Mouse (Mus musculus) liver, adult 10 weeks (tissue): ENCODE results near the gene Fbxo36. TPM values are rescaled to one million over a fixed set of nuclear protein-coding genes. Genes with fewer than 3 reads are reported as not detected.

Experiments used
- polyA plus RNA-seq: library from polyadenylated mRNA; stranded (reverse); fragments of 350-450 nt; fragmentation: Illumina TruSeq; extraction: RNeasy Lipid Tissue Mini Kit (QIAGEN cat#74804); gene quantifications from one replicate; pipeline ENCODE4 v1.2.3, GENCODE M21; 2014; ENCODE audit warnings: low read depth, low replicate concordance

Gene Fbxo36
- 12.5 TPM for polyA plus RNA-seq

DNA sequence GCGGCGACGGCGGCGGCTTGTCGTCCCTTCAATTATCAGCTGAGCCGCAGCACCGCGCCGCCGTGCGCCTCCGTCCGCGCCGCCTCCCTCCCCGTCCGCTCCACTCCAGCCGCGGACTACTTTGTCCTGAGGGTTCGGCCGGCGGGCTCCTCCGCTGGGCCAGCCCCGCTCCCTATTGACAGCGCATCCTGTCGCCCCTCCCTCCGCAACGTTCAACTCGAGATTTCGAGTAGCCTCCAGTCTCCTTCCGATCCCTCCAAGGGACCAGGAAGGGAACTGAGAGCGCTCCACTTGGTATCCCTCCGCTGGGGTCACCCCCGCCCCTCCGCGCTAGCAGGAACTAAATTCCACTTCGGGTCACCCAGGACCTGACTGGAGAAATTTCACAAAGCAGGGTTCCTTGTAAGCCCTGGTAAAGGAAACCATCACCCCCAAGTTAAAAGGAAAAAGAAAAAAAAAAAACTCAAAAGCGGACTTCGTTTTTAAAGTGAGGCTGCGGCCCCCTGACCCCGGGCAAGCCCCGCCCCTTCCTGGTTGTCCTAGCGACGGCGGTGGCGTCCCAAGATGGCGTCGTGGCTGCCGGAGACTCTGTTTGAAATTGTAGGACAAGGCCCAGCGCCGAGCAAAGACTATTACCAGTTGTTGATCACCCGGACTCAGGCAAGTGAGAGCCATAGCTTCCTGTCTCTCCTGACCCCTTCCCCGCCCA, at the start of gene Fbxo36:
Gene Fbxo36, plus strand, starts transcription at position 533 of the 709 bp plus-strand sequence.

DNA sequence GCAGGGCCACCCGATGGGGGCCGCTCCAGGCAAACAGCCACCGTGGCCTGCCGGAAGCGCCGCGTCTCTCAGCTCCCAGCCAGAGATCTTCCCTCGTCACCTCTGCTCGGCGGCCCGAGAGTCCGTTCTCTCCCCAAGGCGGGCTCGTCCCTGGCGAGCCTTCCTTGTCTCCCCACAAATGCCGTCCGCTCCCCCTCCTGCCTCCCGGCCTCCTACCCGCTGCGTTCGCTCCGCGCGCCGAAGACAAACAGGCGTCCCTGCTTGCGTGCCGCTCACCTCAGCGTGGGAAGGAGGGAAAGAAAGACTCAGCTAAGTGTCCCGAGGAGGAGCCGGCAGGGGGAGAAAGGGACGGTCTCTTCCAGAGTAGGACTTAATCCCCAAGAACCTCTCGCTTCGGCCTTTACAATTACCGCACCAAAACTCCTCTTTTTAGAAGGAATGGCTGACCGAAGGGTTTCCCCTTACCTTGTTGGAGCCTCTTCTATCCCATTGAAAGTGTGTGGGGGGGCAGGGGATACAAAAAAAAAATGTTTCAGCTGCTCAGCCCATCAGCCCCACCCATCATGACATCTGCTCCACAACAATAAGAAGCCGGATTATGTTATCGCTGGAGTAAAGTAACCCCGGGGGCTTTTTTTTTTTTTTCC, 500 bp downstream of the Fbxo36 start, which contains the start of gene Trip12:
Gene Trip12, minus strand, starts transcription at position 499 of the 647 bp plus-strand sequence.

DNA sequence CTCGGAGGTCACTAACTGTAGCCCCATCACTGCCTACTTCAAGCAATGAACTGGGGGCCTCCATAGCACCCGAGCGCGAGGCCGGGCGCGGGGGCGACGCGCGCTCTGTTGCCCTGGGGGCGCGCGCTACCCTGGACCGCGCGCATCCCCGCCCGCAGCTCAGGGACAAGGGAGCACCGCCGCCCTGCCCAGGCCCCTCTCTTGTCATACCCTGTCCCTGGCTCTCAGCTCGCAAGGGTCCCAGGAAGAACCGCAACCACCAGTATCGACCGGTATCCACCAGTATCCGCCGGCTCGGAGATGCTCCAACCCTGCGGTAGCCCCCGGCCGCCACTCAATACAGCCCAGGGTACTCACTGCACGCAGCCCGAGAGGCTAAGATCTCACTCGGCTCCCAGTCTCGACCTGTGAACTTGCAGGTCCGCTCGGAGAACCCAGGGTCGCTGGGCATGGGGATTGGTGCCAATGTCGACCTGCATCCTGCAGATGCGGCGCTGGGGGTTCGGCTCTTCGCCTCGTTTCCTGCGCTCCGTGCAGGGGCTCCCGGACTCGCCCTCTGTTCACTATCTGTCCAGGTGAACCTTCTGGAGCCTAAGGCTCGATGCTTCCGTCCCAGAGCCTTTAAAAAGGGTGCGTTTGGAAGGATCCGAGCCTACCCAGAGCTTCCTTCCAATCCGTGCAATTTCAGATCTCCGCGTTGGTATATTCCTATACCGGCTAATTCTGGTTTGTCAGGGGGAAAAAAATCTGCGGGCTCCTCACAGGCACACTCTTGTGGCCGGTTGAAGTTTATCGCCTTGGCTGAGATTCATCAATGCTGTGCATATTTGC, 95.1 kb downstream of the Fbxo36 start, which contains the start of gene Slc16a14:
Gene Slc16a14, minus strand, starts transcription at position 632 of the 831 bp plus-strand sequence.

Other genes with a start within 250 kb of the Fbxo36 start
- not detected for gene Dner, start 143.6 kb upstream of the Fbxo36 start, polyA plus RNA-seq
- gene Trip12, start 675 bp downstream of the Fbxo36 start, polyA plus RNA-seq = 113 TPM
- not detected for gene Slc16a14, start 95.3 kb downstream of the Fbxo36 start, polyA plus RNA-seq